Mouse (Mus musculus) midbrain, postnatal 0 days (tissue): Measurements from ENCODE around the gene Gfi1b. TPM values are rescaled to one million over a fixed set of nuclear protein-coding genes. Genes with fewer than 3 reads are reported as not detected.

Source experiments
- ATAC-seq: fragments of 200-750 bp; cut with Nextera tagmentation; 2 replicates; pipeline ENCODE4 v1.8.0; 2017; ENCODE audit warnings: moderate number of reproducible peaks, mild to moderate bottlenecking, moderate TSS enrichment, moderate library complexity; ENCODE audit not compliant: low FRiP score
- DNase-seq: peaks from one replicate; pipeline ENCODE4 v3.0.0-alpha.2; 2015; ENCODE audit warnings: low spot score
- H3K27ac ChIP-seq: fragments of 300-500 bp; sonication (generic); 2 replicates; pipeline ENCODE4 v1.5.1; 2014; ENCODE audit warnings: low read depth, mild to moderate bottlenecking, low read length, mixed read lengths
- H3K27me3 ChIP-seq: fragments of 300-500 bp; sonication (generic); 2 replicates; pipeline ENCODE4 v1.6.1; 2014; ENCODE audit warnings: low read length, control low read depth, mixed read lengths; ENCODE audit not compliant: insufficient read depth
- H3K36me3 ChIP-seq: fragments of 300-500 bp; sonication (generic); 2 replicates; pipeline ENCODE4 v1.6.1; 2014; ENCODE audit warnings: low read length, control low read depth, mixed read lengths; ENCODE audit not compliant: insufficient read depth
- H3K4me1 ChIP-seq: fragments of 300-500 bp; sonication (generic); 2 replicates; pipeline ENCODE4 v1.6.1; 2014; ENCODE audit warnings: mild to moderate bottlenecking, control low read depth, antibody characterized with exemption, low read length, mixed read lengths; ENCODE audit not compliant: insufficient read depth
- H3K4me2 ChIP-seq: fragments of 300-500 bp; sonication (generic); 2 replicates; pipeline ENCODE4 v1.6.1; 2014; ENCODE audit warnings: low read depth, mild to moderate bottlenecking, low read length, mixed read lengths; ENCODE audit not compliant: poor library complexity, severe bottlenecking
- H3K4me3 ChIP-seq: fragments of 300-500 bp; sonication (generic); 2 replicates; pipeline ENCODE4 v1.5.1; 2014; ENCODE audit warnings: low read depth, mild to moderate bottlenecking, low read length, moderate library complexity
- H3K9ac ChIP-seq: fragments of 300-500 bp; sonication (generic); replicated peaks from 2 replicates; pipeline ENCODE4 v1.6.1; 2014; ENCODE audit warnings: mild to moderate bottlenecking, low read length, moderate library complexity, mixed read lengths; ENCODE audit not compliant: poor library complexity, severe bottlenecking
- H3K9me3 ChIP-seq: fragments of 300-500 bp; sonication (generic); 2 replicates; pipeline ENCODE4 v1.6.1; 2016; ENCODE audit warnings: low read length, control low read depth
- CTCF ChIP-seq: IDR thresholded peaks from 2 replicates; pipeline ENCODE4 v1.5.1; 2016; ENCODE audit warnings: antibody characterized with exemption, mild to moderate bottlenecking
- WGBS: fragments of 180-500 bp; shearing (Covaris S2); extraction: QIAGEN DNeasy Blood & Tissue Kit; methylation state at CpG from one replicate; pipeline ENCODE4 v1.1.7; 2014; 5-methylcytosine and 5-hydroxymethylcytosine counted together
- polyA plus RNA-seq: library from polyadenylated mRNA; unstranded; fragments of >200 nt; fragmentation: Nextera tagmentation; extraction: Ambion mirVana; gene quantifications from 2 replicates; pipeline ENCODE4 v1.2.1, GENCODE M21; 2015
- total RNA-seq: library from RNA; depleted of rRNA; stranded (reverse); fragments of >200 nt; gene quantifications from 2 replicates; pipeline ENCODE4 v1.2.3, GENCODE M21; 2014

The Gfi1b gene
- total and polyA plus RNA-seq, 2 experiments from 2014 or later, result not detected

DNA sequence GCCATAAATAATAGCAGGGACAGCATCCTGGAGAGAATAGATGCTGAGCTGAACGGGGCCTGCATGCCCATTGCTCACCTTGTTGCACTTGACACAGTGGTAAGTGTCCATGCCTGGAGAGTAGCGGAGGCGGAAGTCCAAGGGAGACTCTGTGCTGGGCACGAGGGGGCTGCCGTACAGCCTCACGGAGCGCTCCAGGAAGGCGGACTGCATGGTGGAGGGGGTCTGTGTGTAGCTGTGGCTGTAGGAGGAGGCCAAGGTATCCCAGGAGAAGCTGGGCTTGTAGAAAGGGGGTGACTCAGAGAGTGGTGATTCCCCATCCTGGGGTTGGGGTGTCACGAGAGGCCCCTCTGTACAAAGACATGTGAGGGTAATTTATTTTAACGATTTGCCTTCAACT is 8.2 kb downstream of the Gfi1b start:
- TF ChIP-seq CTCF, result no peak
- H3K36me3 ChIP-seq, result no peaks in the 10 kb centered on the region
- H3K9me3 ChIP-seq, result no peaks in the 10 kb centered on the region
- WGBS, result 93% methylated on average over 10 of the region's 10 CpGs
- no peak overlapping the region for H3K4me2 ChIP-seq
- DNase-seq, result no peak
- no peak for ATAC-seq
- H3K27me3 ChIP-seq, result no peaks in the 10 kb centered on the region
- no peak overlapping the region for H3K9ac ChIP-seq
- no peaks in the 10 kb centered on the region for H3K4me1 ChIP-seq
- no peak overlapping the region for H3K27ac ChIP-seq
- no peak overlapping the region for H3K4me3 ChIP-seq

DNA sequence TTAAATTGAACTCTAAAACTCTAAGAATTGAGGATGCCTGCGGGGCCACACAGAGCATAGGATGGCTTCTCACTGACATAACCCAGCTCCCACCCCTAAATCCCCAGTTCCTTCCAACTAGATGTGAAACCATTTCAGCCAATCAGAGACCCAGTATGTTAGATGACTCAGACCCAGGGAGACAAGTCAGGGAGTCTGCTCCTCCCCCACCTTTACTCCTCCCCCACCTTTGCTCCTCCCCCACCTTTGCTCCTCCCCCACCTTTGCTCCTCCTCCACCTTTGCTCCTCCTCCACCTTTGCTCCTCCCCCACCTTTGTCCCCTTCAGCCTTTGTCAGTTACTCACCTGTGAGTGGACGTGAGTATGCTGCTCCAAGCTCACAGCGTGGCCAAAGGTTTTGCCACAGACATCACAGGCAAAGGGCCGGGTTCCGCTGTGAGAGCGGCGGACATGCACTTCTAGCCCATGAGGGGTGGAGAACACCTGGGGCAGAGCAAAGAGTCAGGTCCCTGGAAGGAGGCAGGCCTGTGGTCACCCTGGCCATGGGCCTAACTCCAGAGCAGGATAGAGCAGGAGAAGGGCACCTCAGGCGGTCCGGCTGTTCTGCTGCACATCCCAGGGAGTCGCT is 9.2 kb downstream of the Gfi1b start:
- no peak for DNase-seq
- 68% methylated on average over 10 of the region's 10 CpGs for WGBS
- no peak overlapping the region for H3K27ac ChIP-seq
- no peak overlapping the region for H3K9ac ChIP-seq
- no peak for TF ChIP-seq CTCF
- no peaks in the 10 kb centered on the region for H3K4me1 ChIP-seq
- peaks cover 2% of the 10 kb centered on the region; the same call in 1 of the 2 replicates for H3K36me3 ChIP-seq
- no peaks in the 10 kb centered on the region for H3K27me3 ChIP-seq
- no peak for ATAC-seq
- no peak overlapping the region for H3K4me3 ChIP-seq
- H3K9me3 ChIP-seq, result no peaks in the 10 kb centered on the region
- no peak overlapping the region for H3K4me2 ChIP-seq

DNA sequence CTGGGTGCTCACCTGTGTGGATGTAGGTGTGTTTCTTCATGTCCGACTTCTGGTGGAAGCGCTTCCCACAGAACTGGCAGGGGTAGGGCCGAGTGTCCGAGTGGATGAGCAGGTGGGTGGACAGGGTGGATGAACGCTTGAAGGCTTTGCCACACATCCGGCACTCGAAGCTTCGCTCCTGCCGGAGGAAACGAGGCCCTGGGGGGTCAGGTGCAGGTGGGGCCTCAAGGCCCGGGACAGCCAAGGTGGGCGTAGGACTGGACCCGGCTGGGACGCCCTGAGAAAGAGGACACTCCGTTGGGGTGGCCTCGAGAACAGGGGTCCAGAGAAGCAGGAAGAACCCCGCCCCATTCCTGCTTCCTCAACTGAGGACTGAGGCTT is 10.4 kb downstream of the Gfi1b start:
- no peak overlapping the region for H3K9ac ChIP-seq
- ATAC-seq (no peak), DNase-seq (no peak)
- no peak overlapping the region for H3K4me2 ChIP-seq
- TF ChIP-seq CTCF, result no peak
- H3K27ac ChIP-seq, result no peak overlapping the region
- H3K27me3 ChIP-seq, result no peaks in the 10 kb centered on the region
- no peak overlapping the region for H3K4me3 ChIP-seq
- peaks cover 8% of the 10 kb centered on the region; the same call in 1 of the 2 replicates for H3K36me3 ChIP-seq
- no peaks in the 10 kb centered on the region for H3K4me1 ChIP-seq
- H3K9me3 ChIP-seq, result no peaks in the 10 kb centered on the region
- WGBS, result 85% methylated on average over 17 of the region's 17 CpGs

DNA sequence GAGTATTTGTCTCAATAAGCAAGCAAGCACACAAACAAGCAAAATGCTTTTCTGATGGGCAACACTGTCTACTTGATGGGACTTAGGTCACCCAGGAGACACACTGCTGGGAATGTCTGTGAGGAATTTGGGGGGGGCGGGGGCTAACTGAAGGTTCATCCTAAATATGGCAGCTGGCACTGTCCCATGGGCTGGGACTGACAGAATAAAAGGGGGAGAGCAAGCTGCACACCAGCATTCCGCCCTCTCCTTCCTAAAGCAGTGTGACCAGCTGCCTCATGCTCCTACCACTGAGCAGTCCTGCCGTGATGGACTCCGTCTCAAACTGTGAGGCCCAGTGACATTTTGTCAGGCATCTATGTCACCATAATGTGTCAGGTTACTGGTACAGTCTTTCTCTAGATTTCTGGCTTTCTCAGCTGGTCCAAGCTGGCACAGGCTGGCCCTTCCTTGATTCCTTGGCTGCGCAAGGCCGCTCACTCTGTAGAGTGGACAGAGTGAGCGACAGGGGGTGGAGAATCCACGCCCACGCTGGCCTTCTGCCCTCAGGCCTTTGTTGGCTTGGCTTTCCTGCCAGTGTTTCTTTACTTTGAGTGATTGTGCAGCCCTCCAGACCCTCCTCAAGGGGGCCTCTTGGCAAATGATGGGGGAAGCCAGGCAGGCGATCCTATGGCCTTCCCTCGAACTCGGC is 10.9 kb downstream of the Gfi1b start:
- Histone ChIP-seq H3K9me3 (no peaks in the 10 kb centered on the region), H3K27ac (no peak overlapping the region), H3K4me3 (no peak overlapping the region), H3K27me3 (no peaks in the 10 kb centered on the region), H3K4me1 (no peaks in the 10 kb centered on the region), H3K9ac (no peak overlapping the region), H3K36me3 (peaks cover 8% of the 10 kb centered on the region; the same call in 1 of the 2 replicates), H3K4me2 (no peak overlapping the region)
- 56% methylated on average over 12 of the region's 12 CpGs for WGBS
- peak; percentile 36 for DNase-seq
- no peak for ATAC-seq
- TF ChIP-seq CTCF, result no peak

DNA sequence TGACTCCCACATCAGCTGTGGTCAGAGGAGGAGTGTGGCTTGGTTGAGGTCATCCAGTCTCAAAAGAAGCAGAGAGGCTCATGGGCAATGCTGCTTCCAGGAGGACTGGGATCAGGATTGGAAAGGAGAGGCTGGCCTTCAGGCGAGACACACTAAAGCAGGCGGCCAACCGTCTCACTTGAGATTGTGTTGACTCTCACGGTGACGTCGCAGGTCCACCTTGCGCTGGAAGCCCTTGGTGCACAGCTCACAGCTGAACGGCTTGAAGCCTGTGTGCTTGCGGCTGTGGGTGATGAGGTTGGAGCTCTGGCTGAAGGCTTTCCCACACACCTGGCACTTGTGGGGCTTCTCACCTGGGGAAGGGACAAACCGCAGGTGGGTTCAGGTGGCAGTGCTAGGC is 11.9 kb downstream of the Gfi1b start:
- no peak for DNase-seq
- no peak overlapping the region for H3K4me2 ChIP-seq
- WGBS, result 90% methylated on average over 10 of the region's 10 CpGs

More for the DNA sequence above, 11.9 kb downstream of the Gfi1b start:
- no peak overlapping the region for H3K27ac ChIP-seq
- no peaks in the 10 kb centered on the region for H3K27me3 ChIP-seq
- peaks cover 8% of the 10 kb centered on the region; the same call in 1 of the 2 replicates for H3K36me3 ChIP-seq
- no peak overlapping the region for H3K4me3 ChIP-seq
- ATAC-seq, result no peak
- no peak overlapping the region for H3K9ac ChIP-seq
- no peaks in the 10 kb centered on the region for H3K9me3 ChIP-seq
- no peak for TF ChIP-seq CTCF
- H3K4me1 ChIP-seq, result no peaks in the 10 kb centered on the region
